In the genomic region with DNA sequence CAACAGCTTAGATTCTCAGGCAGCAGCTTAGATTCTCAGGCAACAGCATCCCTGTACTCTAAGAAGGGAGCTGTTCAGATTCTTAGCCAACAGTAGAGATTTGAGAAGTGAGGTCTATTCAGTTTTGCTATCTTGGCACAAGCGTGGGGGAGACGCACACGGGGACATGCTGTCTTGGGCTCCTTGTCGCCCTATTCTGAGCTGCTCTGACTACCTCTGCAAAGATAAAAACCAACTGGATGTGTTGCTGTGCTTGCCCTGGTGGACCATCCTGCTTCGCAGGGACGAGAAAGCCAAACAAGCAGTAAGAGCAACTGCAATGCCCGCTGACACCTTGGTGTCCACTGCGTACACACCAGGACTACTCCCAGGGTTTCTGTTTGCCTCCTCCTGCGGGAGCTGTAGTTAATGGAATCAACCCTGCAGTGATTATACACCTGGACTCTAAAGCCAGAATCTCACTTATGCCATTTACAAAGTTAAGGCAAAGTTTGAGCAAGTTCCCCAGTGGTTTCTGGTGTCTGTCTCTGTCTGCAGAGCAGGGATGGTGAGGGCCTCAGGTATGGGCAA, we compare ENCODE assay signal across 33 mouse cellular contexts. TPM values are rescaled to one million over a fixed set of nuclear protein-coding genes. Genes with fewer than 3 reads are reported as not detected.
A peak's percentile ranks its signal among the peaks of the same experiment; 100 is the strongest.
DNase-seq lines count a peak whose midpoint lies in the region; ATAC-seq lines count a peak whose summit lies in the region.
"Had no signal": no experiment of that assay in that cellular context is flagged by ENCODE, and none has a peak within 500 bp of the region (broad histone marks: within the 10 kb centered on the region; RNA-seq: fewer than 3 reads in every experiment).

No protein-coding gene starts in this region.

- H3K9ac ChIP-seq in hindbrain, embryonic 12.5 days, result no peak overlapping the region
- H3K9ac ChIP-seq in limb, embryonic 13.5 days, result no peak overlapping the region
- H3K9ac ChIP-seq: liver, embryonic 14.5 days; midbrain, embryonic 15.5 days; neural tube, embryonic 12.5 days had no signal

- peak overlapping the region; percentile 29; the same call in 1 of the 2 replicates for H3K27ac ChIP-seq in hindbrain, embryonic 10.5 days
- no peak overlapping the region for H3K27ac ChIP-seq in hindbrain, embryonic 12.5 days
- peak overlapping the region; percentile 48; the same call in 1 of the 2 replicates for H3K27ac ChIP-seq in limb, embryonic 13.5 days
- no peak overlapping the region for H3K27ac ChIP-seq in limb, embryonic 10.5 days
- H3K27ac ChIP-seq: gastrocnemius, adult 2 months; kidney, postnatal 0 days; liver, embryonic 14.5 days; macrophage; midbrain, embryonic 15.5 days; neural tube, embryonic 12.5 days had no signal

- no peak for ATAC-seq in hindbrain, embryonic 12.5 days (ENCODE audit: low FRiP score)
- ATAC-seq in limb, embryonic 13.5 days (ENCODE audit: low FRiP score, low read depth), result no peak
- ATAC-seq in erythroid progenitor cell, adult 5-6 weeks (replicated peaks; ENCODE audit: low FRiP score, poor library complexity, severe bottlenecking), result no peak
- ATAC-seq: activated CD4-positive, CD25-positive, alpha-beta regulatory T cell, adult 4 months; forebrain, embryonic 14.5 days; intestine, embryonic 16.5 days; midbrain, embryonic 15.5 days had no signal

- peaks cover 29% of the 10 kb centered on the region for H3K4me1 ChIP-seq in hindbrain, embryonic 10.5 days (replicated peaks)
- H3K4me1 ChIP-seq in hindbrain, embryonic 12.5 days, result peaks cover 30% of the 10 kb centered on the region
- peaks cover 17% of the 10 kb centered on the region for H3K4me1 ChIP-seq in limb, embryonic 13.5 days
- H3K4me1 ChIP-seq in limb, embryonic 10.5 days, result peaks cover 18% of the 10 kb centered on the region

- DNase-seq in cerebellum, adult 11 months, result peak; percentile 26
- DNase-seq in cerebellum, adult 8-10 months, result no peak
- DNase-seq in hindbrain, embryonic 10.5 days (ENCODE audit: low spot score), result no peak
- DNase-seq in limb, embryonic 10.5 days (ENCODE audit: low spot score), result no peak
- DNase-seq in cerebellum, postnatal 36 days, result peak; percentile 37 to 46
- DNase-seq: adrenal gland, adult 2 months; adrenal gland, postnatal 36 days; gastrocnemius, adult 2 months; gastrocnemius, postnatal 36 days; heart, adult 18-20 months; heart, postnatal 36 days; kidney, adult 8-10 months; liver; lung, adult 2 months; lung, postnatal 10 days had no signal

- WGBS in hindbrain, embryonic 10.5 days, result 89% methylated on average over 9 of the region's 9 CpGs
- WGBS in hindbrain, embryonic 12.5 days, result 89% methylated on average over 9 of the region's 9 CpGs
- 90% methylated on average over 9 of the region's 9 CpGs for WGBS in limb, embryonic 13.5 days
- WGBS in limb, embryonic 10.5 days, result 90% methylated on average over 9 of the region's 9 CpGs

- no peak overlapping the region for H3K4me3 ChIP-seq in hindbrain, embryonic 10.5 days
- H3K4me3 ChIP-seq in hindbrain, embryonic 12.5 days, result no peak overlapping the region
- H3K4me3 ChIP-seq in limb, embryonic 13.5 days, result no peak overlapping the region
- no peak overlapping the region for H3K4me3 ChIP-seq in limb, embryonic 10.5 days
- H3K4me3 ChIP-seq: gastrocnemius, adult 2 months; midbrain, embryonic 15.5 days; neural tube, embryonic 12.5 days had no signal

- no peaks in the 10 kb centered on the region for H3K36me3 ChIP-seq in hindbrain, embryonic 10.5 days
- no peaks in the 10 kb centered on the region for H3K36me3 ChIP-seq in hindbrain, embryonic 12.5 days
- H3K36me3 ChIP-seq in limb, embryonic 13.5 days, result no peaks in the 10 kb centered on the region
- no peaks in the 10 kb centered on the region for H3K36me3 ChIP-seq in limb, embryonic 10.5 days
- H3K36me3 ChIP-seq: midbrain, embryonic 15.5 days; neural tube, embryonic 12.5 days had no signal

- H3K9me3 ChIP-seq in hindbrain, embryonic 10.5 days, result no peaks in the 10 kb centered on the region
- no peaks in the 10 kb centered on the region for H3K9me3 ChIP-seq in hindbrain, embryonic 12.5 days (replicated peaks)
- no peaks in the 10 kb centered on the region for H3K9me3 ChIP-seq in limb, embryonic 13.5 days
- no peaks in the 10 kb centered on the region for H3K9me3 ChIP-seq in limb, embryonic 10.5 days (replicated peaks)
- H3K9me3 ChIP-seq: midbrain, embryonic 15.5 days; neural tube, embryonic 12.5 days had no signal

- no peaks in the 10 kb centered on the region for H3K27me3 ChIP-seq in hindbrain, embryonic 10.5 days (ENCODE audit: insufficient read depth, poor library complexity, severe bottlenecking)
- H3K27me3 ChIP-seq in hindbrain, embryonic 12.5 days, result 0 out of 2 replicates have a peak, but pooled peaks cover 5% of the 10 kb centered on the region
- 0 out of 2 replicates have a peak, but pooled peaks cover 4% of the 10 kb centered on the region for H3K27me3 ChIP-seq in limb, embryonic 13.5 days
- H3K27me3 ChIP-seq in limb, embryonic 10.5 days (ENCODE audit: low read depth, poor library complexity, severe bottlenecking), result no peaks in the 10 kb centered on the region
- H3K27me3 ChIP-seq: CH12.LX; midbrain, embryonic 15.5 days; neural tube, embryonic 12.5 days had no signal

- no peak overlapping the region for H3K4me2 ChIP-seq in hindbrain, embryonic 12.5 days (replicated peaks)
- H3K4me2 ChIP-seq in limb, embryonic 13.5 days (replicated peaks), result no peak overlapping the region
- H3K4me2 ChIP-seq: heart, embryonic 11.5 days had no signal

RNA-seq across cellular contexts. Expression of gene Rcvrn, which starts 41.5 kb away (rescaled TPM):
- polyA plus RNA-seq in hindbrain, embryonic 10.5 days (2016; fragmentation: Nextera tagmentation; extraction: Ambion mirVana), result not detected in 2 replicates
- polyA plus RNA-seq in hindbrain, embryonic 12.5 days (2016; fragmentation: Nextera tagmentation; extraction: Ambion mirVana), result not detected in 2 replicates
- polyA plus RNA-seq in limb, embryonic 13.5 days (2015; fragmentation: Nextera tagmentation; extraction: Ambion mirVana), result not detected in 2 replicates
- not detected in 2 replicates for polyA plus RNA-seq in limb, embryonic 10.5 days (2016; fragmentation: Nextera tagmentation; extraction: Ambion mirVana)
- not detected in 2 replicates for total RNA-seq in erythroid progenitor cell, adult 5-6 weeks (2015; ENCODE audit: low replicate concordance)
- total RNA-seq in erythroid progenitor cell, adult 5-6 weeks (2017; ENCODE audit: low replicate concordance), result not detected in 2 replicates
- total RNA-seq: CH12.LX; ES-E14; gastrocnemius, adult 2 months; gastrocnemius, postnatal 36 days; heart, adult 18-20 months; heart, postnatal 36 days had no signal
- polyA plus RNA-seq: activated CD4-positive, CD25-positive, alpha-beta regulatory T cell, adult 4 months; adrenal gland, adult 2 months; C2C12; embryonic facial prominence, embryonic 11.5 days; forebrain, embryonic 14.5 days; heart, embryonic 11.5 days; heart, embryonic 16.5 days; intestine, embryonic 16.5 days; kidney, postnatal 0 days; large intestine, adult 2 months; liver, embryonic 14.5 days; macrophage; midbrain, embryonic 15.5 days; neural tube, embryonic 12.5 days had no signal

Comparison
In these comparisons a context has a peak if more than half of its experiments do, and no peak if none do; other contexts are left out.
1. DNase-seq: peak in cerebellum, adult 11 months (single experiment) and cerebellum, postnatal 36 days (2 of 2); none in cerebellum, adult 8-10 months (single experiment), hindbrain, embryonic 10.5 days (single experiment) and limb, embryonic 10.5 days (single experiment).
2. H3K27ac ChIP-seq: peak in hindbrain, embryonic 10.5 days (single experiment) and limb, embryonic 13.5 days (single experiment); none in hindbrain, embryonic 12.5 days (single experiment) and limb, embryonic 10.5 days (single experiment).